Mouse (Mus musculus) kidney, embryonic 14.5 days (tissue): ENCODE measurements around the gene Ncan. TPM values are rescaled to one million over a fixed set of nuclear protein-coding genes. Genes with fewer than 3 reads are reported as not detected.
A peak's percentile ranks its signal among the peaks of the same experiment; 100 is the strongest.

Experiments used
- ATAC-seq: fragments of 200-750 bp; cut with Nextera tagmentation; 2 replicates; pipeline ENCODE4 v1.8.0; 2017; ENCODE audit warnings: moderate number of reproducible peaks, mild to moderate bottlenecking, moderate TSS enrichment, moderate library complexity; ENCODE audit not compliant: low FRiP score, low TSS enrichment
- H3K27ac ChIP-seq: fragments of 300-500 bp; sonication (generic); 2 replicates; pipeline ENCODE4 v1.5.1; 2014; ENCODE audit warnings: low read depth, mild to moderate bottlenecking, low read length, moderate library complexity, mixed read lengths
- H3K27me3 ChIP-seq: fragments of 300-500 bp; sonication (generic); 2 replicates; pipeline ENCODE4 v1.6.1; 2014; ENCODE audit warnings: mild to moderate bottlenecking, low read length; ENCODE audit not compliant: control insufficient read depth, insufficient read depth
- H3K36me3 ChIP-seq: fragments of 300-500 bp; sonication (generic); 2 replicates; pipeline ENCODE4 v1.6.1; 2014; ENCODE audit warnings: low read length, mixed read lengths; ENCODE audit not compliant: control insufficient read depth, insufficient read depth
- H3K4me1 ChIP-seq: fragments of 300-500 bp; sonication (generic); 2 replicates; pipeline ENCODE4 v1.6.1; 2014; ENCODE audit warnings: low read length, mixed read lengths; ENCODE audit not compliant: control insufficient read depth, insufficient read depth
- H3K4me2 ChIP-seq: fragments of 300-500 bp; sonication (generic); replicated peaks from 2 replicates; pipeline ENCODE4 v1.6.1; 2014; ENCODE audit warnings: low read depth, mild to moderate bottlenecking, low read length
- H3K4me3 ChIP-seq: fragments of 300-500 bp; sonication (generic); 2 replicates; pipeline ENCODE4 v1.5.1; 2014; ENCODE audit warnings: mild to moderate bottlenecking, low read length
- H3K9ac ChIP-seq: fragments of 300-500 bp; sonication (generic); 2 replicates; pipeline ENCODE4 v1.6.1; 2014; ENCODE audit warnings: low read depth, mild to moderate bottlenecking, low read length, moderate library complexity
- H3K9me3 ChIP-seq: fragments of 300-500 bp; sonication (generic); 2 replicates; pipeline ENCODE4 v1.6.1; 2016; ENCODE audit warnings: low read length; ENCODE audit not compliant: control insufficient read depth
- WGBS: fragments of 180-500 bp; shearing (Covaris S2); extraction: QIAGEN DNeasy Blood & Tissue Kit; methylation state at CpG from one replicate; pipeline ENCODE4 v1.1.7; 2014; 5-methylcytosine and 5-hydroxymethylcytosine counted together
- polyA plus RNA-seq: library from polyadenylated mRNA; unstranded; fragments of >200 nt; fragmentation: Nextera tagmentation; extraction: Ambion mirVana; gene quantifications from 2 replicates; pipeline ENCODE4 v1.2.1, GENCODE M21; 2014

Ncan gene
- polyA plus RNA-seq, result 0.07 and 0.19 TPM in 2 replicates

GRCm38 (mm10) chr8:70120667-70121066, at the start of gene Ncan:
TSS of gene Ncan (minus strand) at chr8:70120873.
- Histone ChIP-seq H3K4me1 (no peaks in the 10 kb centered on the region), H3K9ac (0 out of 2 replicates have a peak within 1 kb of the TSS, but pooled peaks have one; percentile 4), H3K36me3 (no peaks in the 10 kb centered on the region), H3K27ac (no peak within 1 kb of the TSS), H3K27me3 (peaks cover 41% of the 10 kb centered on the region), H3K4me2 (peak within 1 kb of the TSS; percentile 30), H3K4me3 (peak within 1 kb of the TSS; percentile 13), H3K9me3 (no peaks in the 10 kb centered on the region)
- 2% methylated on average over 19 of the region's 19 CpGs for WGBS
- peak; percentile 88 for ATAC-seq

- Histone ChIP-seq H3K27ac (no peak overlapping the region), H3K9ac (no peak overlapping the region), H3K9me3 (no peaks in the 10 kb centered on the region), H3K4me1 (peaks cover 6% of the 10 kb centered on the region; the same call in 1 of the 2 replicates), H3K4me2 (no peak overlapping the region), H3K36me3 (0 out of 2 replicates have a peak, but pooled peaks cover 3% of the 10 kb centered on the region), H3K27me3 (no peaks in the 10 kb centered on the region; the same call in 1 of the 2 replicates), H3K4me3 (no peak overlapping the region)
- WGBS, result 82% methylated on average over 3 of the region's 3 CpGs
- no peak for ATAC-seq
Observed at GRCm38 (mm10) chr8:70170116-70170515, 49.4 kb upstream of the Ncan start.

GRCm38 (mm10) chr8:70166504-70167110, 45.9 kb upstream of the Ncan start:
- WGBS, result 2% methylated on average over 21 of the region's 21 CpGs
- Histone ChIP-seq H3K4me1 (no peaks in the 10 kb centered on the region), H3K4me2 (peak overlapping the region; percentile 41), H3K9me3 (no peaks in the 10 kb centered on the region), H3K27me3 (no peaks in the 10 kb centered on the region; the same call in 1 of the 2 replicates), H3K27ac (no peak overlapping the region), H3K36me3 (no peaks in the 10 kb centered on the region), H3K4me3 (peak overlapping the region; percentile 16; the same call in 1 of the 2 replicates), H3K9ac (0 out of 2 replicates have a peak overlapping the region, but pooled peaks have one; percentile 8)
- peak; percentile 91 for ATAC-seq

GRCm38 (mm10) chr8:70163316-70163715, 42.6 kb upstream of the Ncan start:
- Histone ChIP-seq H3K4me1 (no peaks in the 10 kb centered on the region), H3K4me2 (no peak overlapping the region), H3K36me3 (no peaks in the 10 kb centered on the region), H3K9me3 (no peaks in the 10 kb centered on the region), H3K27ac (no peak overlapping the region), H3K4me3 (no peak overlapping the region), H3K9ac (no peak overlapping the region), H3K27me3 (no peaks in the 10 kb centered on the region; the same call in 1 of the 2 replicates)
- WGBS, result 85% methylated on average over 3 of the region's 3 CpGs
- ATAC-seq, result no peak

GRCm38 (mm10) chr8:70160015-70160414, 39.3 kb upstream of the Ncan start:
- H3K9ac ChIP-seq, result no peak overlapping the region
- no peak overlapping the region for H3K4me3 ChIP-seq
- 72% methylated on average over 13 of the region's 13 CpGs for WGBS
- H3K36me3 ChIP-seq, result no peaks in the 10 kb centered on the region
- no peaks in the 10 kb centered on the region for H3K4me1 ChIP-seq
- no peak overlapping the region for H3K27ac ChIP-seq
- H3K27me3 ChIP-seq, result no peaks in the 10 kb centered on the region
- H3K9me3 ChIP-seq, result no peaks in the 10 kb centered on the region
- no peak for ATAC-seq
- no peak overlapping the region for H3K4me2 ChIP-seq

- no peak for ATAC-seq
- Histone ChIP-seq H3K4me1 (no peaks in the 10 kb centered on the region), H3K9me3 (no peaks in the 10 kb centered on the region), H3K9ac (no peak overlapping the region), H3K27me3 (no peaks in the 10 kb centered on the region), H3K4me3 (no peak overlapping the region), H3K36me3 (no peaks in the 10 kb centered on the region), H3K4me2 (no peak overlapping the region), H3K27ac (no peak overlapping the region)
- WGBS, result 84% methylated on average over 4 of the region's 4 CpGs
Observed at GRCm38 (mm10) chr8:70159211-70159610, 38.5 kb upstream of the Ncan start.

GRCm38 (mm10) chr8:70158069-70158853, 37.6 kb upstream of the Ncan start:
- H3K9me3 ChIP-seq, result no peaks in the 10 kb centered on the region
- 16% methylated on average over 33 of the region's 40 CpGs for WGBS
- no peaks in the 10 kb centered on the region for H3K36me3 ChIP-seq
- H3K27me3 ChIP-seq, result no peaks in the 10 kb centered on the region
- no peaks in the 10 kb centered on the region for H3K4me1 ChIP-seq
- H3K4me3 ChIP-seq, result peak overlapping the region; percentile 35
- H3K4me2 ChIP-seq, result peak overlapping the region; percentile 52
- no peak overlapping the region for H3K27ac ChIP-seq
- H3K9ac ChIP-seq, result peak overlapping the region; percentile 32
- ATAC-seq, result peak; percentile 92

- H3K4me3 ChIP-seq, result no peak overlapping the region
- no peak overlapping the region for H3K27ac ChIP-seq
- H3K4me2 ChIP-seq, result no peak overlapping the region
- H3K9me3 ChIP-seq, result no peaks in the 10 kb centered on the region
- H3K9ac ChIP-seq, result no peak overlapping the region
- no peak for ATAC-seq
- WGBS, result 92% methylated on average over 1 of the region's 1 CpGs
- H3K4me1 ChIP-seq, result no peaks in the 10 kb centered on the region
- H3K36me3 ChIP-seq, result no peaks in the 10 kb centered on the region
- H3K27me3 ChIP-seq, result no peaks in the 10 kb centered on the region
Observed at GRCm38 (mm10) chr8:70157240-70157800, 36.6 kb upstream of the Ncan start.
